Mouse (Mus musculus) naive thymus-derived CD4-positive, alpha-beta T cell, adult 5 months (primary cell): ENCODE measurements around the gene Nfkbib. TPM values are rescaled to one million over a fixed set of nuclear protein-coding genes. Genes with fewer than 3 reads are reported as not detected.

Source experiments
- polyA plus RNA-seq: library from polyadenylated mRNA; unstranded; fragments of 100-300 nt; shearing (Covaris generic); gene quantifications from one replicate; pipeline ENCODE4 v1.2.1, GENCODE M21; 2017

Gene Nfkbib
- polyA plus RNA-seq, result 139 TPM

DNA sequence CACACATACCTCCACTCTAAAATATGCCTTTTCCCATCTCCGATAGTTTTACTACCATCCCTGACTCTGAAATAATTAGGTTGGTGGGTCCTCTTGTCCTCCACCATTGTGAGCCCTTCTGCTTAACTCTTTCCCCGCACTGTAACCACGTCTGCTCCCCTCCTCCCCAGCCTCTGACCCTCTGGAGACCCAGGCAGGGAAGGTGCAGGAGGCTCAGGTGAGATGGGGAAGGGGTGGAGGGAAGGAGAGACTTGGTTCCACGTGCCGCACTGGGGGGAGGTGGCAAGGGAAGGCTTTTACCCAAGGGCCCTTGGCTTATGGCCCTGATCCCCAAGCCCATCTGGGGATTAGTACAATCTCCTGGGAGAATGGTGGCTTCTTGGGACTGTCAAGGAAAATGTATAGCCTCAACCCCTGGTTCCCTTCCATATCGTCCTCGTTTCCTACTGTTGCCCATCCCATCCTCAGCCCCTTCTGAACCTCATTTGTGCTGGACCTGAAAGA lies at the start of gene Nfkbib:
TSS of gene Nfkbib (minus strand) at position 51 of the 504 bp plus-strand sequence.

DNA sequence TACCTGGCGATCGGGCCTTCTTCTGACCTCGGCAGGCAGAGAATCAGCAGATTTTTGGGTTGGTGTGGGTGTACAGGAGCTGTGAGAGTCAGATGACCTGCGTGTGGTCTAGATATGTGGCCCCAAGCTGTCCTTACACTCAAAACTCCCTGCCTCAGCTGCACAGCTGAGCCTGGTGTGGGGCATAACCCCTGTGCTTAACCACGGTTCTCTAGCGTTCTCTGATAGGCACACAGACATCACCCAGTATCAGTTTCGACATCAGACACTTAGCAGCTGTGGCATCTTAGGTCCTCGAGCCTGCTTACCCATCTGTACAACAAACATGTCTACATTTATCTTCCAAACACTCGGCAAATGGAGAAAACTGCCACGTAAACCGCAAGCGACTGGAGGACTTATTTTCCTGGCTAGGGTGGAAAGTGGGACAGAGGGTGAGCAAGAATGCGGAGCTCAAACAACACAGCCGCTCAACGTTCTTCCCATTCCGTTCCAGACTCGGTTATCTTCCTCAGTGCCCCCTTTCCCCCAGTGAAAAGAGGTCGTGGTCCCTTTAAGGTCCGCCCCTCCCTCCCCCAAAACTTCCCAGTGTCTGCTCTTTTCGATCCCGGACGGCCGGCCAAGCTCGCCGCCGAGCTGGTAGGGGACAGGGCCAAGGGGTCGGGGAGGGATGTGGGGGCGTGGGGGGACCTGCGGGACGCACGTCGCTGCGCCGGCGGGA lies 41.1 kb upstream of the Nfkbib start, which contains the start of gene Hnrnpl:
TSS of gene Hnrnpl (plus strand) at position 321 of the 721 bp plus-strand sequence.

GRCm38 (mm10) chr7:28788307-28789195 lies 21.2 kb upstream of the Nfkbib start, which contains the start of gene Rinl:
TSS of gene Rinl (plus strand) at chr7:28788969.

GRCm38 (mm10) chr7:28766173-28766879 lies 986 bp downstream of the Nfkbib start, which contains the start of gene Sirt2:
TSS of gene Sirt2 (plus strand) at chr7:28766735.

DNA sequence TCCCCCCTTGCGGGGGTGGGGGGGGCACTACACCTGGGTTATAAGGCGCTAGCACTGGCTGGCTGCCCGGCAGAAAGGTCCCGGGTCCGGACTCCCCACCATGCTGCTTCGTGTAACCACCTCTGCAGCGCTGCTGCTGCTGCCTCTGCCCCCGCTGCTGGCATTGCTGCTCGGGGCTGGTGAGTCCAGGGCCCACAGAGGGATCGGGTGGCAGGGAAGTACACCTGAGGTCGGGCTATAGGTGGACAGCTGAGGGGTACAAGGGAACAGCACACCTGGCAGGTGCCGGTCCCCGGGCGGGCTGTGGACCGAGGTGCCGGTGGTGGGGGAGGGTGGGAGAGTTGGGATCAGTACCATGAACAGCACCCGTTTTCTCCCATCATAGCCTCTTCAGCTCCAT lies 11.2 kb downstream of the Nfkbib start, which contains the start of gene Ccer2:
TSS of gene Ccer2 (plus strand) at position 96 of the 400 bp plus-strand sequence.

GRCm38 (mm10) chr7:28741709-28742438 lies 25.4 kb downstream of the Nfkbib start, which contains the start of the genes Mrps12 and Sars2:
TSS of gene Mrps12 (minus strand) at chr7:28741820.
TSS of gene Sars2 (plus strand) at chr7:28741992.

GRCm38 (mm10) chr7:28716590-28717281 lies 50.6 kb downstream of the Nfkbib start, which contains the start of gene Fbxo17:
TSS of gene Fbxo17 (plus strand) at chr7:28716804.

Other genes with a start within 250 kb of the Nfkbib start
- gene Ifnl3, start 244.7 kb downstream of the Nfkbib start, polyA plus RNA-seq, result not detected
- gene Sycn, start 226.6 kb downstream of the Nfkbib start, polyA plus RNA-seq, result not detected
- not detected for gene Nccrp1, start 220.3 kb downstream of the Nfkbib start, polyA plus RNA-seq
- 48.1 TPM for gene Samd4b, start 169.4 kb downstream of the Nfkbib start, polyA plus RNA-seq
- 6.2 TPM for gene Pak4, start 169.3 kb downstream of the Nfkbib start, polyA plus RNA-seq
- gene Acp7, start 136.2 kb downstream of the Nfkbib start, polyA plus RNA-seq, result not detected
- 1.0 TPM for gene Fbxo27, start 74.7 kb downstream of the Nfkbib start, polyA plus RNA-seq
- 16.6 TPM for gene Fbxo17, start 50.7 kb downstream of the Nfkbib start, polyA plus RNA-seq
- 48.4 TPM for gene Mrps12, start 25.7 kb downstream of the Nfkbib start, polyA plus RNA-seq
- gene Sars2, start 25.5 kb downstream of the Nfkbib start, polyA plus RNA-seq, result 21.3 TPM
- gene Ccer2, start 11.3 kb downstream of the Nfkbib start, polyA plus RNA-seq, result not detected
- 70.1 TPM for gene Sirt2, start 777 bp downstream of the Nfkbib start, polyA plus RNA-seq
- 155 TPM for gene Rinl, start 21.5 kb upstream of the Nfkbib start, polyA plus RNA-seq
- gene Hnrnpl, start 41.0 kb upstream of the Nfkbib start, polyA plus RNA-seq, result 428 TPM
- 114 TPM for gene Ech1, start 57.7 kb upstream of the Nfkbib start, polyA plus RNA-seq
- 29.6 TPM for gene Lgals4, start 66.3 kb upstream of the Nfkbib start, polyA plus RNA-seq
- gene Lgals7, start 96.3 kb upstream of the Nfkbib start, polyA plus RNA-seq, result 1.9 TPM
- 0.25 TPM for gene Capn12, start 113.9 kb upstream of the Nfkbib start, polyA plus RNA-seq
- 297 TPM for gene Actn4, start 194.8 kb upstream of the Nfkbib start, polyA plus RNA-seq
- gene Eif3k, start 214.4 kb upstream of the Nfkbib start, polyA plus RNA-seq, result 355 TPM
- gene Map4k1, start 214.5 kb upstream of the Nfkbib start, polyA plus RNA-seq, result 107 TPM